Mouse (Mus musculus) G1E (cell line): ENCODE results near the gene Yjefn3.
"Not testable (repeated sequence)": the region's sequence is repeated elsewhere in the genome, so short reads cannot be mapped to it uniquely, and the experiment has no call there.

Experiments
- CTCF ChIP-seq: IDR thresholded peaks from 2 replicates; pipeline ENCODE4 v1.5.1; 2012; ENCODE audit warnings: low read depth, low read length, inconsistent platforms, mixed read lengths
- GATA1 ChIP-seq: IDR thresholded peaks from 2 replicates; pipeline ENCODE4 v1.6.1; 2012; ENCODE audit warnings: borderline replicate concordance, low read length, inconsistent platforms, mixed read lengths
- GATA2 ChIP-seq: IDR thresholded peaks from 2 replicates; pipeline ENCODE4 v1.6.1; 2012; ENCODE audit warnings: low read depth, low read length, inconsistent platforms, borderline replicate concordance
- POLR2AphosphoS5 ChIP-seq: IDR thresholded peaks from 2 replicates; pipeline ENCODE4 v1.6.1; 2012; ENCODE audit warnings: low read depth, low read length, inconsistent platforms; ENCODE audit not compliant: insufficient replicate concordance
- TAL1 ChIP-seq: conservative IDR thresholded peaks from 2 replicates; pipeline ENCODE4 v1.6.1; 2012; ENCODE audit warnings: low read depth, low read length, inconsistent platforms, mixed read lengths

DNA sequence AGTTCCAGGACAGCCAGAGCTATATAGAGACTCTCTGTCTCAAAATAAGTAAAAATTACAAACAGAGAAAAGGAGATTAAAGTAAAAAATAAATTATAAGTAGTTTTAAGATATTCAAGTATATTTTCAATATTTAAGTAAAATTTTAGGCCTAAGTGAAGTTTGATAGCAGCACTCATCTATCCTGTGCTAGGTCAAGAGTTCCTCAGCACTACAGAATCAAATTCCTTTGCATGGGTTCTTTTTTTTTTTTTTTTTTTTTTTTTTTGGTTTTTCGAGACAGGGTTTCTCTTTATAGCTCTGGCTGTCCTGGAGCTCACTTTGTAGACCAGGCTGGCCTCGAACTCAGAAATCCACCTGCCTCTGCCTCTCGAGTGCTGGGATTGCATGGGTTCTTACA, 40.0 kb upstream of the Yjefn3 start:
- TF ChIP-seq TAL1, CTCF, POLR2AphosphoS5, GATA1, GATA2: not testable (repeated sequence)
